Comparison of ENCODE assay signal across 8 mouse cellular contexts in the genomic region with DNA sequence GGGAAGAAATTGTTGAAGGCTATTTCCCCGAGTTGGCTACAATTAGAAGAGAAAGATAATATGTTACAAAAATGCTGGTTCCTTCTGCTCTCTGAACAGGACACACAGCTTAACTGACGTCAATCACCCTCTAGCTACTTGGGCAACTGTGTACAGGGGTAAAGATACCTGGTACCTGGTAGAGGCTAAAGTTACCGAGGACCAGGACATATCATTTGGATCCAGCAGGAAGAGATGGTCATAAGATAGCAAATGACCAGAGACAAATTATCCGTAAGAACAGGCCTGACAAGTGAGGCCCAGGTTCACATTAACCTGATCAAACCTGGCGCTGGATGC. TPM values are rescaled to one million over a fixed set of nuclear protein-coding genes. Genes with fewer than 3 reads are reported as not detected.
DNase-seq lines count a peak whose midpoint lies in the region; ATAC-seq and TF ChIP-seq lines count a peak whose summit lies in the region.

No protein-coding gene starts in this region.

- WGBS in kidney, embryonic 14.5 days, result 50% methylated on average over 5 of the region's 5 CpGs
- WGBS in hindbrain, embryonic 13.5 days, result 57% methylated on average over 5 of the region's 5 CpGs
- WGBS in midbrain, embryonic 12.5 days, result 57% methylated on average over 5 of the region's 5 CpGs

- peak overlapping the region; percentile 65 for H3K4me2 ChIP-seq in kidney, embryonic 14.5 days (replicated peaks; ENCODE audit: low read depth, low read length)
- H3K4me2 ChIP-seq in hindbrain, embryonic 13.5 days, result peak overlapping the region; percentile 68
- H3K4me2 ChIP-seq in midbrain, embryonic 12.5 days (replicated peaks), result peak overlapping the region; percentile 64

- H3K27ac ChIP-seq in kidney, embryonic 14.5 days (ENCODE audit: low read depth, low read length), result no peak overlapping the region
- no peak overlapping the region for H3K27ac ChIP-seq in cortical plate, adult 2 months (ENCODE audit: insufficient read depth, low read length)
- H3K27ac ChIP-seq in hindbrain, embryonic 13.5 days, result no peak overlapping the region
- H3K27ac ChIP-seq in midbrain, embryonic 12.5 days (replicated peaks), result no peak overlapping the region

- no peak; the same call in 1 of the 2 replicates for ATAC-seq in kidney, embryonic 14.5 days (ENCODE audit: low FRiP score, low TSS enrichment)
- peak; percentile 74; the same call in 1 of the 2 replicates for ATAC-seq in hindbrain, embryonic 13.5 days (ENCODE audit: low FRiP score)
- no peak for ATAC-seq in midbrain, embryonic 12.5 days (ENCODE audit: low FRiP score, low read depth)

- TF ChIP-seq CTCF in cortical plate, adult 2 months (IDR thresholded peaks at IDR 0.05; ENCODE audit: extremely low read depth, insufficient read depth, low read length), result no peak

- H3K9ac ChIP-seq in kidney, embryonic 14.5 days (ENCODE audit: low read depth, low read length), result no peak overlapping the region
- H3K9ac ChIP-seq in hindbrain, embryonic 13.5 days, result no peak overlapping the region
- no peak overlapping the region for H3K9ac ChIP-seq in midbrain, embryonic 12.5 days (replicated peaks)

- peak overlapping the region; percentile 91 for H3K4me3 ChIP-seq in kidney, embryonic 14.5 days (ENCODE audit: low read length)
- peak overlapping the region; percentile 75 for H3K4me3 ChIP-seq in cortical plate, adult 2 months (ENCODE audit: insufficient read depth, low read length)
- H3K4me3 ChIP-seq in hindbrain, embryonic 13.5 days, result peak overlapping the region; percentile 60
- H3K4me3 ChIP-seq in midbrain, embryonic 12.5 days, result peak overlapping the region; percentile 89

- no peak for TF ChIP-seq POLR2A in cortical plate, adult 2 months (IDR thresholded peaks at IDR 0.05; ENCODE audit: extremely low read depth, insufficient read depth, low read length)

- H3K36me3 ChIP-seq in kidney, embryonic 14.5 days (ENCODE audit: control insufficient read depth, insufficient read depth, low read length), result peaks cover 7% of the 10 kb centered on the region; the same call in 1 of the 2 replicates
- 0 out of 2 replicates have a peak, but pooled peaks cover 5% of the 10 kb centered on the region for H3K36me3 ChIP-seq in hindbrain, embryonic 13.5 days
- H3K36me3 ChIP-seq in midbrain, embryonic 12.5 days, result peaks cover 3% of the 10 kb centered on the region; the same call in 1 of the 2 replicates

- no peaks in the 10 kb centered on the region for H3K9me3 ChIP-seq in kidney, embryonic 14.5 days (ENCODE audit: control insufficient read depth, low read length)
- H3K9me3 ChIP-seq in hindbrain, embryonic 13.5 days, result no peaks in the 10 kb centered on the region
- H3K9me3 ChIP-seq in midbrain, embryonic 12.5 days, result no peaks in the 10 kb centered on the region

- no peaks in the 10 kb centered on the region for H3K27me3 ChIP-seq in kidney, embryonic 14.5 days (ENCODE audit: control insufficient read depth, insufficient read depth, low read length)
- H3K27me3 ChIP-seq in hindbrain, embryonic 13.5 days, result peaks cover 35% of the 10 kb centered on the region
- peaks cover 25% of the 10 kb centered on the region for H3K27me3 ChIP-seq in midbrain, embryonic 12.5 days

- no peaks in the 10 kb centered on the region for H3K4me1 ChIP-seq in kidney, embryonic 14.5 days (ENCODE audit: control insufficient read depth, insufficient read depth, low read length)
- no peaks in the 10 kb centered on the region for H3K4me1 ChIP-seq in cortical plate, adult 2 months (ENCODE audit: control insufficient read depth, insufficient read depth, low read length)
- peaks cover 9% of the 10 kb centered on the region; the same call in 1 of the 2 replicates for H3K4me1 ChIP-seq in hindbrain, embryonic 13.5 days (replicated peaks)
- H3K4me1 ChIP-seq in midbrain, embryonic 12.5 days, result no peaks in the 10 kb centered on the region

- no peak for DNase-seq in kidney, postnatal 14 days
- DNase-seq in cerebellum, postnatal 4 days (ENCODE audit: low spot score in 2 of 2), result no peak
- DNase-seq in layer of hippocampus, adult 8-10 months (ENCODE audit: low spot score in 2 of 2), result no peak
- no peak for DNase-seq in urinary bladder, adult 2 months (ENCODE audit: low spot score)

RNA-seq across cellular contexts. Expression of a gene that starts 0.4 kb away (rescaled TPM):
- polyA plus RNA-seq in kidney, embryonic 14.5 days (2014; fragmentation: Nextera tagmentation; extraction: Ambion mirVana), result 51.4 and 73.9 TPM in 2 replicates
- polyA plus RNA-seq in cortical plate, adult 2 months (2012; rRNA removed), result 38.2 and 42.7 TPM in 2 replicates
- polyA plus RNA-seq in hindbrain, embryonic 13.5 days (2015; fragmentation: Nextera tagmentation; extraction: Ambion mirVana), result 39.2 and 42.5 TPM in 2 replicates
- 44.0 and 46.4 TPM in 2 replicates for polyA plus RNA-seq in midbrain, embryonic 12.5 days (2016; fragmentation: Nextera tagmentation; extraction: Ambion mirVana)
- total RNA-seq in layer of hippocampus, adult 8-10 months (2022), result 10 to 100 TPM; 40.4 to 48.4 (median 43.5) TPM
- 143 and 190 TPM in 2 replicates for polyA plus RNA-seq in urinary bladder, adult 2 months (2012; rRNA removed)
